Mouse (Mus musculus) large intestine, adult 2 months (tissue): ENCODE results near the gene Park7. TPM values are rescaled to one million over a fixed set of nuclear protein-coding genes. Genes with fewer than 3 reads are reported as not detected.
A peak's percentile ranks its signal among the peaks of the same experiment; 100 is the strongest.

Experiments
- DNase-seq: peaks from one replicate; pipeline ENCODE4 v3.0.0-alpha.2; 2012; ENCODE audit warnings: low read depth, low spot score
- WGBS: fragments of 180-500 bp; shearing (Covaris S2); methylation state at CpG from one replicate; pipeline ENCODE4 v1.1.7; 2018; 5-methylcytosine and 5-hydroxymethylcytosine counted together
- polyA plus RNA-seq: library from polyadenylated mRNA; depleted of rRNA; stranded (reverse); fragments of >200 nt; gene quantifications from 2 replicates; pipeline ENCODE4 v1.2.3, GENCODE M21; 2012; rRNA removed

Park7 gene
- 124 and 128 TPM in 2 replicates for polyA plus RNA-seq

GRCm38 (mm10) chr4:150914290-150914733 is at the start of gene Park7, which contains the start of gene Tnfrsf9:
Park7 (minus strand) TSS chr4:150914437.
Tnfrsf9 (plus strand) TSS chr4:150914562.
- WGBS = under 1% methylated on average over 48 of the region's 48 CpGs
- peak; percentile 64 for DNase-seq

GRCm38 (mm10) chr4:150963711-150964110 is 49.5 kb upstream of the Park7 start:
- WGBS = 58% methylated on average over 2 of the region's 2 CpGs
- no peak for DNase-seq

GRCm38 (mm10) chr4:150962231-150962630 is 48.0 kb upstream of the Park7 start:
- WGBS = 16% methylated on average over 6 of the region's 6 CpGs
- peak; percentile 25 for DNase-seq

- no peak for DNase-seq
- WGBS = 66% methylated on average over 7 of the region's 7 CpGs
These were observed 44.3 kb upstream of the Park7 start for GRCm38 (mm10) chr4:150958536-150958935.

- DNase-seq = no peak
- 63% methylated on average over 1 of the region's 1 CpGs for WGBS
These were observed 42.8 kb upstream of the Park7 start for GRCm38 (mm10) chr4:150957106-150957458.

GRCm38 (mm10) chr4:150956369-150957105 is 42.3 kb upstream of the Park7 start:
- WGBS = 69% methylated on average over 13 of the region's 13 CpGs
- DNase-seq = no peak

GRCm38 (mm10) chr4:150950972-150951371 is 36.7 kb upstream of the Park7 start:
- DNase-seq = no peak
- whole genome bisulfite sequencing = 70% methylated on average over 10 of the region's 10 CpGs

- 92% methylated on average over 7 of the region's 7 CpGs for WGBS
- no peak for DNase-seq
These were observed 30.5 kb upstream of the Park7 start for GRCm38 (mm10) chr4:150944707-150945106.

- WGBS = 28% methylated on average over 13 of the region's 13 CpGs
- DNase-seq = peak; percentile 37
These were observed 25.9 kb upstream of the Park7 start for GRCm38 (mm10) chr4:150939991-150940651.

- 44% methylated on average over 14 of the region's 14 CpGs for WGBS
- DNase-seq = no peak
These were observed 23.8 kb upstream of the Park7 start for GRCm38 (mm10) chr4:150938063-150938452.

- no peak for DNase-seq
- 73% methylated on average over 16 of the region's 16 CpGs for WGBS
These were observed 23.2 kb upstream of the Park7 start for GRCm38 (mm10) chr4:150937293-150938062.

- DNase-seq = no peak
- WGBS = 60% methylated on average over 1 of the region's 1 CpGs
These were observed 19.3 kb upstream of the Park7 start for GRCm38 (mm10) chr4:150933503-150933902.

- 46% methylated on average over 10 of the region's 10 CpGs for WGBS
- no peak for DNase-seq
These were observed 13.6 kb upstream of the Park7 start for GRCm38 (mm10) chr4:150927789-150928188.

GRCm38 (mm10) chr4:150926924-150927705 is 12.9 kb upstream of the Park7 start:
- WGBS = 46% methylated on average over 13 of the region's 14 CpGs
- DNase-seq = no peak

GRCm38 (mm10) chr4:150925923-150926322 is 11.7 kb upstream of the Park7 start:
- DNase-seq = no peak
- 54% methylated on average over 5 of the region's 5 CpGs for WGBS

GRCm38 (mm10) chr4:150924936-150925335 is 10.7 kb upstream of the Park7 start:
- no peak for DNase-seq
- 58% methylated on average over 6 of the region's 6 CpGs for WGBS

GRCm38 (mm10) chr4:150924308-150924707 is 10.1 kb upstream of the Park7 start:
- 79% methylated on average over 13 of the region's 13 CpGs for WGBS
- no peak for DNase-seq

GRCm38 (mm10) chr4:150921206-150921605 is 7.0 kb upstream of the Park7 start:
- 77% methylated on average over 8 of the region's 8 CpGs for WGBS
- DNase-seq = no peak

- 80% methylated on average over 8 of the region's 8 CpGs for WGBS
- no peak for DNase-seq
These were observed 3.2 kb upstream of the Park7 start for GRCm38 (mm10) chr4:150917336-150918027.
